Mouse (Mus musculus): ENCODE data around the gene Trappc6b.
A peak's percentile ranks its signal among the peaks of the same experiment; 100 is the strongest.

Trappc6b gene

GRCm38 (mm10) chr12:59053976-59054375, 7.3 kb downstream of the Trappc6b start:
- DNase-seq: no peak

- no peak for DNase-seq
Observed at GRCm38 (mm10) chr12:59053166-59053565, 8.1 kb downstream of the Trappc6b start.

- DNase-seq: no peak
Observed at GRCm38 (mm10) chr12:59052470-59052869, 8.8 kb downstream of the Trappc6b start.

- DNase-seq: no peak
Observed at GRCm38 (mm10) chr12:59040851-59041250, 20.4 kb downstream of the Trappc6b start.

GRCm38 (mm10) chr12:59039971-59040844, 21.1 kb downstream of the Trappc6b start:
- peak in 1 of 2 experiments; percentile 11 for DNase-seq

- DNase-seq: no peak
Observed at GRCm38 (mm10) chr12:59039162-59039970, 21.9 kb downstream of the Trappc6b start.

GRCm38 (mm10) chr12:59032101-59032500, 29.2 kb downstream of the Trappc6b start:
- DNase-seq: no peak

- DNase-seq: no peak
Observed at GRCm38 (mm10) chr12:59021306-59021705, 40.0 kb downstream of the Trappc6b start.

GRCm38 (mm10) chr12:59019891-59020290, 41.4 kb downstream of the Trappc6b start:
- DNase-seq: no peak

- no peak for DNase-seq
Observed at GRCm38 (mm10) chr12:59017970-59018369, 43.3 kb downstream of the Trappc6b start.

GRCm38 (mm10) chr12:59013234-59013633, 48.0 kb downstream of the Trappc6b start, which contains the start of gene Gemin2:
TSS of gene Gemin2 (plus strand) at chr12:59013393.
- peak; percentile 82 to 88 for DNase-seq

GRCm38 (mm10) chr12:59012710-59013091, 48.6 kb downstream of the Trappc6b start:
- no peak for DNase-seq

- DNase-seq: peak; percentile 98
Observed at GRCm38 (mm10) chr12:59011844-59012709, 49.2 kb downstream of the Trappc6b start, which contains the start of gene Sec23a. TSS of gene Sec23a (minus strand) at chr12:59012017.

GRCm38 (mm10) chr12:59011275-59011843, 49.9 kb downstream of the Trappc6b start:
- DNase-seq: no peak

GRCm38 (mm10) chr12:59010482-59010881, 50.8 kb downstream of the Trappc6b start:
- no peak for DNase-seq

Measured in spleen, adult 18-20 months (tissue).